Mouse (Mus musculus): ENCODE results near the gene Nudt7. TPM values are rescaled to one million over a fixed set of nuclear protein-coding genes. Genes with fewer than 3 reads are reported as not detected.
A peak's percentile ranks its signal among the peaks of the same experiment; 100 is the strongest.

Nudt7 gene
- polyA plus RNA-seq, 1 experiment from 2014 or later = 22.0 TPM

GRCm38 (mm10) chr8:114136750-114137149, 3.4 kb downstream of the Nudt7 start:
- WGBS = 88% methylated on average over 1 of the region's 1 CpGs
- Histone ChIP-seq H3K9ac (replicated peaks; ENCODE audit: low read depth) (no peak overlapping the region), H3K4me2 (replicated peaks; ENCODE audit: low read depth, low read length) (no peak overlapping the region), H3K9me3 (ENCODE audit: low read length) (no peaks in the 10 kb centered on the region), H3K36me3 (ENCODE audit: insufficient read depth, low read length) (no peaks in the 10 kb centered on the region), H3K4me3 (ENCODE audit: low read depth, low read length) (no peak overlapping the region), H3K27me3 (replicated peaks; ENCODE audit: insufficient read depth, low read length) (no peaks in the 10 kb centered on the region), H3K4me1 (ENCODE audit: insufficient read depth, low read depth, low read length) (no peaks in the 10 kb centered on the region), H3K27ac (ENCODE audit: low read length) (no peak overlapping the region)
- TF ChIP-seq CTCF (IDR thresholded peaks at IDR 0.05) (no peak), EP300 (IDR thresholded peaks at IDR 0.05) (no peak)
- no peak for DNase-seq (ENCODE audit: low spot score)
- ATAC-seq = no peak

GRCm38 (mm10) chr8:114137181-114137580, 3.8 kb downstream of the Nudt7 start:
- no peaks in the 10 kb centered on the region for H3K36me3 ChIP-seq (ENCODE audit: insufficient read depth, low read length)
- H3K9ac ChIP-seq (replicated peaks; ENCODE audit: low read depth) = no peak overlapping the region
- no peak overlapping the region for H3K27ac ChIP-seq (ENCODE audit: low read length)
- H3K27me3 ChIP-seq (replicated peaks; ENCODE audit: insufficient read depth, low read length) = no peaks in the 10 kb centered on the region
- H3K4me1 ChIP-seq (ENCODE audit: insufficient read depth, low read depth, low read length) = no peaks in the 10 kb centered on the region
- WGBS = 68% methylated on average over 5 of the region's 5 CpGs
- H3K4me3 ChIP-seq (ENCODE audit: low read depth, low read length) = no peak overlapping the region
- no peak for DNase-seq (ENCODE audit: low spot score)
- no peaks in the 10 kb centered on the region for H3K9me3 ChIP-seq (ENCODE audit: low read length)
- H3K4me2 ChIP-seq (replicated peaks; ENCODE audit: low read depth, low read length) = no peak overlapping the region
- TF ChIP-seq EP300 (IDR thresholded peaks at IDR 0.05) (no peak), CTCF (IDR thresholded peaks at IDR 0.05) (no peak)
- ATAC-seq = no peak

GRCm38 (mm10) chr8:114140437-114140836, 7.1 kb downstream of the Nudt7 start:
- WGBS = 30% methylated on average over 2 of the region's 2 CpGs
- TF ChIP-seq CTCF (IDR thresholded peaks at IDR 0.05) (no peak), EP300 (IDR thresholded peaks at IDR 0.05) (no peak)
- Histone ChIP-seq H3K9me3 (ENCODE audit: low read length) (no peaks in the 10 kb centered on the region), H3K27me3 (replicated peaks; ENCODE audit: insufficient read depth, low read length) (no peaks in the 10 kb centered on the region), H3K4me2 (replicated peaks; ENCODE audit: low read depth, low read length) (no peak overlapping the region), H3K4me3 (ENCODE audit: low read depth, low read length) (no peak overlapping the region), H3K4me1 (ENCODE audit: insufficient read depth, low read depth, low read length) (no peaks in the 10 kb centered on the region), H3K27ac (ENCODE audit: low read length) (no peak overlapping the region), H3K36me3 (ENCODE audit: insufficient read depth, low read length) (no peaks in the 10 kb centered on the region), H3K9ac (replicated peaks; ENCODE audit: low read depth) (no peak overlapping the region)
- DNase-seq (ENCODE audit: low spot score) (no peak), ATAC-seq (peak; percentile 26; the same call in 1 of the 2 replicates)

GRCm38 (mm10) chr8:114142199-114142598, 8.8 kb downstream of the Nudt7 start:
- no peak for TF ChIP-seq EP300 (IDR thresholded peaks at IDR 0.05)
- no peak for TF ChIP-seq CTCF (IDR thresholded peaks at IDR 0.05)
- no peak overlapping the region for H3K4me3 ChIP-seq (ENCODE audit: low read depth, low read length)
- no peaks in the 10 kb centered on the region for H3K36me3 ChIP-seq (ENCODE audit: insufficient read depth, low read length)
- DNase-seq (ENCODE audit: low spot score) (no peak), ATAC-seq (no peak)
- H3K27me3 ChIP-seq (replicated peaks; ENCODE audit: insufficient read depth, low read length) = no peaks in the 10 kb centered on the region
- H3K9ac ChIP-seq (replicated peaks; ENCODE audit: low read depth) = no peak overlapping the region
- H3K4me2 ChIP-seq (replicated peaks; ENCODE audit: low read depth, low read length) = no peak overlapping the region
- no peak overlapping the region for H3K27ac ChIP-seq (ENCODE audit: low read length)
- no peaks in the 10 kb centered on the region for H3K4me1 ChIP-seq (ENCODE audit: insufficient read depth, low read depth, low read length)
- no peaks in the 10 kb centered on the region for H3K9me3 ChIP-seq (ENCODE audit: low read length)

GRCm38 (mm10) chr8:114143645-114144290, 10.4 kb downstream of the Nudt7 start:
- H3K36me3 ChIP-seq (ENCODE audit: insufficient read depth, low read length) = peaks cover 8% of the 10 kb centered on the region; the same call in 1 of the 2 replicates
- DNase-seq (ENCODE audit: low spot score) (no peak), ATAC-seq (no peak)
- no peaks in the 10 kb centered on the region for H3K27me3 ChIP-seq (replicated peaks; ENCODE audit: insufficient read depth, low read length)
- no peak overlapping the region for H3K9ac ChIP-seq (replicated peaks; ENCODE audit: low read depth)
- H3K27ac ChIP-seq (ENCODE audit: low read length) = no peak overlapping the region
- TF ChIP-seq EP300 (IDR thresholded peaks at IDR 0.05) = no peak
- no peak for TF ChIP-seq CTCF (IDR thresholded peaks at IDR 0.05)
- no peaks in the 10 kb centered on the region for H3K9me3 ChIP-seq (ENCODE audit: low read length)
- H3K4me2 ChIP-seq (replicated peaks; ENCODE audit: low read depth, low read length) = no peak overlapping the region
- H3K4me1 ChIP-seq (ENCODE audit: insufficient read depth, low read depth, low read length) = no peaks in the 10 kb centered on the region
- 80% methylated on average over 4 of the region's 4 CpGs for WGBS
- no peak overlapping the region for H3K4me3 ChIP-seq (ENCODE audit: low read depth, low read length)

GRCm38 (mm10) chr8:114153311-114154045, 20.1 kb downstream of the Nudt7 start:
- no peak for TF ChIP-seq CTCF (IDR thresholded peaks at IDR 0.05)
- no peak for TF ChIP-seq EP300 (IDR thresholded peaks at IDR 0.05)
- no peaks in the 10 kb centered on the region for H3K27me3 ChIP-seq (replicated peaks; ENCODE audit: insufficient read depth, low read length)
- 66% methylated on average over 6 of the region's 6 CpGs for WGBS
- no peaks in the 10 kb centered on the region for H3K4me1 ChIP-seq (ENCODE audit: insufficient read depth, low read depth, low read length)
- no peak overlapping the region for H3K27ac ChIP-seq (ENCODE audit: low read length)
- H3K4me2 ChIP-seq (replicated peaks; ENCODE audit: low read depth, low read length) = no peak overlapping the region
- no peak overlapping the region for H3K9ac ChIP-seq (replicated peaks; ENCODE audit: low read depth)
- H3K4me3 ChIP-seq (ENCODE audit: low read depth, low read length) = no peak overlapping the region
- H3K9me3 ChIP-seq (ENCODE audit: low read length) = no peaks in the 10 kb centered on the region
- ATAC-seq (no peak), DNase-seq (ENCODE audit: low spot score) (no peak)
- peaks cover 4% of the 10 kb centered on the region; the same call in 1 of the 2 replicates for H3K36me3 ChIP-seq (ENCODE audit: insufficient read depth, low read length)

All from lung, postnatal 0 days (tissue).